Mouse (Mus musculus) inflammation-experienced regulatory T-cells, adult 6 months (primary cell): ENCODE results near the gene Fas. TPM values are rescaled to one million over a fixed set of nuclear protein-coding genes. Genes with fewer than 3 reads are reported as not detected.

Experiments
- ATAC-seq: one replicate; pipeline ENCODE4 v1.8.0; 2017
- polyA plus RNA-seq, 3 experiments: library from polyadenylated mRNA; unstranded; fragments of 100-300 nt; shearing (Covaris generic); gene quantifications; one replicate each; pipeline ENCODE4 v1.2.1; 2017

The Fas gene
- polyA plus RNA-seq: 100 to 1,000 TPM; 124 to 144 (median 139) TPM

DNA sequence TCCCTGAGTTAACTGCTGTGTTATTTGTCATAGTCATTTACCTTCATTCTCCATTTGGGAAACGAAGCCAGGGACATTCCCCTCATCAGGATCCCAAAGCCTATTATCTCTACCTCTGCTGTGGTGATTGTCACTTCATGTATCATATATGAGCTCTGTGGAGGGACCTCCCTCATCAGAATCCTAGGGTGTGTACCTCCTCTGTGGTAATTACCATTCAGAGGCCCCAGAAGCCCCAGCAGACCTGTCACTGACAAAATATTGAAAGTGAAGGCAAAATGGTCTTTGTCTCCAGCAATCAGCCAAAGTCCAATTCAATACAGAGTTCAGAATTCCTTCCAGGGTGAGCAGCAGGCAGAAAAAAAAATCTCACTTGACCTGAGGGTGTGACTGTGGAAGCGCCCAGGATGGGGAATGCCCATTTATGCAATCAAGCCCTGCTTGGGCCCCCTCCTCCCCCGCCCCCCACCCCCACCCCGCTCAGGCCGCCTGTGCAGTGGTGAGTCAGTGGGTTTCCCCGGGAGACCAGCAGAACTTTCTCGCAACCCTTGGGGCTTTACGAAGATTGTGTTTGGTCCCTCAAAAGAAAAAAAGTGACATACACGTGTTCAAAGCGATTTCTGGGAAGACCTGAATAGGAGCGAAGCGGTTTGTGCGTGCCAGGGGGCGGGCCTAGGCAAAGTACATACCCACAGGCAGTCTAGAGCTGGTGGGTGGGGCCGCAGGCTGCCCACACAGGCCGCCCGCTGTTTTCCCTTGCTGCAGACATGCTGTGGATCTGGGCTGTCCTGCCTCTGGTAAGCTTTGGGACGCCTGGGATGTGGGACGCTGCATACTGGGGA is at the start of gene Fas:
Gene Fas, plus strand, starts transcription at position 719 of the 842 bp plus-strand sequence.
- ATAC-seq: peak; percentile 72

DNA sequence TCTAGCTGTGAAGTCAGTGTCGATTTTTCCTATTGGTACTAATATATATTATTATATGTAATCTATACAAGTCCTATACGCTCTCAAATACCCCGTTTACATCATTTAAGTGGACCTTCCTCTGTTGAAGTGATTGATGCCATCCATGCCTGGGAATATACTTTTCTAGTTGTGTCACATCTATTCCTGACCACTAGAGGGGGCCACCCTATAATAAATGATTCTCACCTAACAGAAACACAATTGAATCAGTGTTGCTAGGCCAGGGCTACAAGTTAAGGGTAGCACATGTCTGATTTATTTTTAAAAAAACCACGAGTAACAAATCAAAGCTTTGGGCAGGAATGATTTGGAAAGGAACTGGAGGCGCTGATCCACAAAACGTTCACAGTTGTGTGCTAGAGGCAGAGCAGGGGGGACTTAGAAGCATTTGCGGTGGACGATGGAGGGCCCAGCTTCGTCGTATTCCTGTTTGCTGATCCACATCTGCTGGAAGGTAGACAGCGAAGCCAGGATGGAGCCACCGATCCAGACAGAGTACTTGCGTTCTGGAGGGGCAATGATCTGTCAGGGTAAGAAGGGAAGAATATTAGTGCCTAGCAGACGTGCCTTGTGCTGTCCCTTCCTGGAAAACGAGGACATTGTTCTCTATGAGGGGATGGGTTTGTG is 49.1 kb upstream of the Fas start:
- ATAC-seq: peak; percentile 62

DNA sequence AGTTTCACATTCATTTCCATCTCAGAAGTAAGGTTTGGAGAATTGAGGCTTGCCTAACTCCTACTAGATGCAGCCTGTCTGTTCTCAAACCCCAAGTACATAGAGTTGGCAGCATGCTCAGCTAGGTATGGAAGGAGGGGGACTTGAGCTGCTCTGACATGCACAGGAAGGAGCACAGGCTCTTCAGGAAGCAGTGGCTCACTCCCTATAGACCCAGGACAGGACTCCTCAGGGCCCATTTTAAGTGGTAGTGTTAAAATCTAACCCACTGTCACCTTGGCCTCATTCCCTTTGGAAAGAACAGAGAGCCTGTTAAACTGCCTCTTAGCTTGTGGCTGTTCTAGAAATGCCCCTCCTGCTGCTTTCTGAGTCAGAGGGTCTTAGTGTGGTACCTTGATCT is 47.5 kb upstream of the Fas start:
- ATAC-seq: no peak

DNA sequence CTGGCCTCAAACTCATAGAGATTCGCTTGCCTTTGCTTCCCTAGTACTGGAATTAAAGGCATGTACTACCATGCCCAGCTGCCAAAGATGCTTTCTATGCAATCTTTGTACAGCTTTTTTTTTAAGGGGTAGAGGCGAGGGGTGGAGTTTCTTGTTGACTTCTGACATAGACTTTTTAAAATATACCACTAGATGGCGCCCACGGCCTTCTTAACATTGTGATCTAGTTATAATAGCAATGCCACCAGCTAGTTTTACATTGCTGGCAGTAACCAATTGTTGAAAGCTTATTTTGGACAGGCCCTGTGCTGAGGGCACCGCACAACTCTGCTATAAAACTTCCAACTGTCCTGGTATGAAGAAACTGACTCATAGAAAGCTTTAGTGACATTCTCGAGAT is 46.4 kb upstream of the Fas start:
- peak; percentile 73 for ATAC-seq

GRCm38 (mm10) chr19:34248558-34248957 is 41.9 kb upstream of the Fas start:
- ATAC-seq: peak; percentile 74

DNA sequence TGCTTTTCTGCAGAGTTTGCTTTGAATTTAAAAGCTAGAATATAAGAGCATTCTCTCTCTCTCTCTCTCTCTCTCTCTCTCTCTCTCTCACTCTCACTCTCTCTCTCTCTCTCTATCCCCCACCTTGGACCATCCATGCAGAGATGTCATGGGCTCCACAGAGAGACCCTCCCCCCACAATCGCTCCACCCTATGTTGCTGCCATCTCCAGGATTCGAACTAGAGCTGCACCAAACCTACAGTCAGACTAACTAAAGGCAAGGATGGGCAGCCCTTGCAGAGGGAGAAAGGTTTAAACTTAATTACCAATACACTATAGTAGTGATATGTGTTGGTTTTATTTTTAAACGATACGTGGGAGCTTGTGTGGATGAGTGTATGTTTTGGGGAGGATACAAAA is 39.8 kb upstream of the Fas start:
- no peak for ATAC-seq

DNA sequence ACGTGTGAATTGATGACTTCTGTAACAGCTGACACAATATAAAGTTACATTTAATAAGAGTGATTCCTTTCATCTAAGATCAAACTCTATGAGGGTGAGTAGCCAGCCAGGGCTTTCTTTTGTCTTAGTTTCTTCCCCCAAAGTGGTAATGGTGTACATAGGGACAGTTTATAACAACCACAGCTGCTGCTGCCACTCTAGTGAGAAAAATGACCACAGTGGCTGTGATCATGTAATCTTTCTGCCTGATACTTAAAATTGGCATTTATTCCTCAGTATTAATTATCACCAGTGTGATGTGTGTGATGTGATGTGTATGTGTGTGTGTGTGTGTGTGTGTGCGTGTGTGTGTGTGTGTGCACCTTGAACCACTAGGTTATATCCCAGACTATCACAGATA is 38.6 kb upstream of the Fas start:
- ATAC-seq: no peak

- no peak for ATAC-seq
Observed at GRCm38 (mm10) chr19:34252450-34252849, 38.0 kb upstream of the Fas start.

DNA sequence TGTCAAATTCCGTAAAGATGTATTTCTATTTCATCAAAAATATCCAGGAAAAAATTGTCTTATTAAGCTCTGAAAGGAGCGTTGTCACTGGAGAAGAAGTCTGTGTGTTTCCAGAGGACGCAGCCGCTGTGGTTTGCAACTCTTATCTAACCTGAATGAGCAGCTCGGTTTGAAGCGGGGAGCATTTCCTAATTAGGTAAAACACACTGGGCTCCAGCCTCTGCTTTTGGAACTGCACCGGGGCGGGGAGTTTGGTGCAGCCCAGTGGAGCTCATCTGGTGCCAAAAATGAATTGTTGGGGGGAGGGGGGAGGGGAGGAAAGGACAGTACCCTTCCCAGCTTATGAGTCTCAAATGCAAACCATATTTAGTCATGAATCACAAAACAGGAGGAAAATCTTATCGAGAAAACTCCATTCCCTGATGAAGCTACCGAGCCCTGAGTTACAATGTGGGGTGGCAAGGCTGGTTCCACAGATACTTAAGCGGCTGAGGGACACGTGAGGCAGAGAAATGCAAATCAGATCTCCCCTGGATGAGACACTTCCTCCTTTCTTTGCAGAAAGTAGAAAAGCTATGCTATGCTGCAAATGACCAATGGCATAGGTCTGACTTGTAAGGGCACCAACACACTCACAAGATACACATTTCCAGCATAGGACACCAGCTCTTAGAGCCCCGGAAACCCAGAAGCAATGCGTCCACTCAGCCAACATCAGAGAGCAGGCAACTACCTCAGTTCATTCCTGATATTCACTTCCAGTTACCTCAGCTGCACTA is 36.2 kb upstream of the Fas start:
- no peak for ATAC-seq

GRCm38 (mm10) chr19:34254880-34255681 is 35.4 kb upstream of the Fas start, which contains the start of gene Acta2:
Acta2 (minus strand) TSS chr19:34255590.
- ATAC-seq: no peak

DNA sequence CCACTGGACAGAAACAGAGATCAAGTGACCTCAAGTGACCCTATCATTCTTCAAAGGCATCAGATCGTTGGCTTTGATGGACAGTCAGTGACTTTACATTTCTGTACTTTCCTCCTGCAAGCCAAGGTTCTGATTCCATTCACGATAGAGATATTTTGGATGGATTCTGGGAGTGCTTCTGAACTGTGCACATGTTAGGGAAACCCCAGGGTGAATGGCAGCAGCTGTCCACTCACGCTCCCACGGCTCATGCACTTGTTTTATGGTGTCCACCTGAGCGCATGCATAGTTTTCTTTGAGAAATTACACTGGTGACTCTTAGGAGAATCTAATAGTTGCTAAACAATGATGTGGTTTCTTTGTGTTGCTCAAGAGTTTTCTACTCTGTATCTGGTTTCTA is 34.3 kb upstream of the Fas start:
- ATAC-seq: no peak

DNA sequence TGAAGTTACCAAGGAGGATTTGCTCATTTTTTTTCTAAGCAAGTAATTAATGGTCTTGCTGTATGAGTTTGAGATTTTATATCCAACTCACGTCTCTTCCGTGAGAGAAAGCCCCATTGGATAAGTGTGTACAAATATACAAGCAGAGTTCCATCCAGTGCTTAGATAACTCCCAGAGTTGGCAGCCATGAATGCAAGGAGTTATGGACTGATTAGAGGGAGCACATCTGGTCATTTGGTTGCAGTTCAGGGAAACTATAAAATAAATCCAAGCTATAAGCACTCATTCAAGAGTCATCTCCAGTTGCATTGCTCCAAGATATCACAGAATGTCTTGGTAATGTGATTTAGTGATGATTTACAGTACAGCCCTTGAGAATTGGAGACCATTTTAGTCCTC is 33.5 kb upstream of the Fas start:
- no peak for ATAC-seq

- ATAC-seq: no peak
Observed at GRCm38 (mm10) chr19:34262273-34262974, 28.0 kb upstream of the Fas start.

GRCm38 (mm10) chr19:34265604-34266193 is 24.8 kb upstream of the Fas start:
- no peak for ATAC-seq

GRCm38 (mm10) chr19:34268991-34269390 is 21.5 kb upstream of the Fas start:
- no peak for ATAC-seq

DNA sequence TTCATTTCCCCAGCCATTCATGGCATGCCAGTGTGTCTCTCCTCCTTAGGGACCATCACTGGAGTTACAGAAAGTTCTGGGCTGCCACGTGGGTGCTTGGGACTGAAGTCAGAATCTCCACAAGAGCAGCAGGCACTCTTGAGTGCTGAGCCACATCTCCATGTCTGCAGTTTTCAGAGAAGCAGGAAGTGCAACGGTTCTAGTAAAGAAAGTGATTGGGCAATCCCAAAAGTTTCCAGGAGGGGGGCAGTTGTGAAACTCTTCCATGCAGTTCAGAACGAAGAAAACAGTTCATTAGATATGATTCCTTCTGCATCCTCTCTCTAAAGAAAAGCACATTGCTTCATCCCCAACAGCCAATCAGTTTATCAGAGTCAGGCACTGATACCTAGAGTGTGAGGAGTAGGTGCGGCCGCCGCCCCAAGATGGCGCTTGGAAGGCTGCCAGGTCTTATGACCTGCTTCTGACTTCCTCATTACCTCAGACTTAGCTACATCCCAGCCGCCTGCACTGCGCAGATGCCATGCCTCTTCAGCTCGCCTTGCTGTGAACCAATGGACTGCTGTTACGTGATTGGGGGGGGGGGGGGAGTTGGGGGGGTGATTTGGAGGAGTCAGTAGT is 20.2 kb upstream of the Fas start:
- no peak for ATAC-seq

- no peak for ATAC-seq
Observed at GRCm38 (mm10) chr19:34270824-34271464, 19.5 kb upstream of the Fas start.

DNA sequence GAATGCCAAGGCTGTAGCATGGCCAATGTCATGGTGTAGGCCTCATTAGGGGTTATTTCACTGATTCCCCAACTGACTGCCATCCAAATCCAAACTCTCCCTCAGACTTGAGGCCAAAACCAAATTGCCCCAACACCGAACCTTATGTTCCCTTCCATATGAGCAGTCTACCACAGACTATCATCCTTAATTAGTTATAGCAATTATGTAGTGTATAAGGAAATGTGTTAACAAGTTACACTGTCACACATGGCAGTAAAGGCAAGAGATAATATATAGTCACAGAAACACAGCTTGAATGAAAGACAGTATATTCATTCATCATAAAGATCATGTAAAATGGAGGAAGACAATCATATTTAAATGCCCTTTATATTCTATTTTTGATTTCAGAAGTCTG is 17.4 kb upstream of the Fas start:
- ATAC-seq: no peak

GRCm38 (mm10) chr19:34278078-34278477 is 12.4 kb upstream of the Fas start:
- ATAC-seq: no peak

- ATAC-seq: no peak
Observed at GRCm38 (mm10) chr19:34283614-34284013, 6.9 kb upstream of the Fas start.
